Mouse (Mus musculus): ENCODE data around the gene Gpr183. TPM values are rescaled to one million over a fixed set of nuclear protein-coding genes. Genes with fewer than 3 reads are reported as not detected.

The Gpr183 gene
- polyA plus RNA-seq, 1 experiment: 10.3 TPM

- H3K27me3 ChIP-seq (ENCODE audit: control insufficient read depth, insufficient read depth, low read length): no peaks in the 10 kb centered on the region
- no peak overlapping the region for H3K4me3 ChIP-seq (ENCODE audit: control insufficient read depth, insufficient read depth, low read length)
- H3K36me3 ChIP-seq (ENCODE audit: control insufficient read depth, insufficient read depth, low read length): 0 out of 2 replicates have a peak, but pooled peaks cover 3% of the 10 kb centered on the region
- peaks cover 54% of the 10 kb centered on the region for H3K4me1 ChIP-seq (replicated peaks; ENCODE audit: control insufficient read depth, insufficient read depth, low read length)
- TF ChIP-seq CTCF (IDR thresholded peaks at IDR 0.05; ENCODE audit: borderline replicate concordance, control insufficient read depth, extremely low read depth, insufficient read depth, low read length, poor library complexity) (no peak), POLR2A (IDR thresholded peaks at IDR 0.05; ENCODE audit: control insufficient read depth, extremely low read depth, insufficient read depth, low read length, poor library complexity) (no peak)
- DNase-seq: no peak
- WGBS: 96% methylated on average over 8 of the region's 8 CpGs
- no peak overlapping the region for H3K27ac ChIP-seq (ENCODE audit: control insufficient read depth, insufficient read depth, low read length)
These were observed 31.8 kb upstream of the Gpr183 start for GRCm38 (mm10) chr14:121996786-121997185.

DNA sequence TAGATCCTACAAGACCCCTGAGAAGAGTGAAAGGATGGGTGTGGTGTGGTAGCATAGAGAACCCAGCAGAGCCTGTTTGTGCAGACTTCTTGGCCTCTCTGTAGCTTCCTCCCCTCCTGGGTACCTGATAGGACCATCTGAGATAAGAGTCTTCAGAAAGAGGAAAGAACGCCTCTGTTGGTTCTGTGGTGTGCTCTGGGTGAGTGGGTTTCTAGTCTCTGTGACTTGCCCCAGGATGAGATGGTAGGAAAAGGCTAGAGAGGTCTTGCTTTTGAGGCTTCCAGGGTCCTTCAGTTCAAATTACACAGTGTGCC is 30.5 kb upstream of the Gpr183 start:
- WGBS: 35% methylated on average over 1 of the region's 1 CpGs
- Histone ChIP-seq H3K4me1 (replicated peaks; ENCODE audit: control insufficient read depth, insufficient read depth, low read length) (peaks cover 50% of the 10 kb centered on the region), H3K27me3 (ENCODE audit: control insufficient read depth, insufficient read depth, low read length) (no peaks in the 10 kb centered on the region), H3K27ac (ENCODE audit: control insufficient read depth, insufficient read depth, low read length) (no peak overlapping the region; the same call in 1 of the 2 replicates), H3K4me3 (ENCODE audit: control insufficient read depth, insufficient read depth, low read length) (no peak overlapping the region), H3K36me3 (ENCODE audit: control insufficient read depth, insufficient read depth, low read length) (0 out of 2 replicates have a peak, but pooled peaks cover 3% of the 10 kb centered on the region)
- no peak for TF ChIP-seq POLR2A (IDR thresholded peaks at IDR 0.05; ENCODE audit: control insufficient read depth, extremely low read depth, insufficient read depth, low read length, poor library complexity)
- no peak for TF ChIP-seq CTCF (IDR thresholded peaks at IDR 0.05; ENCODE audit: borderline replicate concordance, control insufficient read depth, extremely low read depth, insufficient read depth, low read length, poor library complexity)
- DNase-seq: no peak

- DNase-seq: no peak
- H3K27ac ChIP-seq (ENCODE audit: control insufficient read depth, insufficient read depth, low read length): no peak overlapping the region; the same call in 1 of the 2 replicates
- peaks cover 47% of the 10 kb centered on the region for H3K4me1 ChIP-seq (replicated peaks; ENCODE audit: control insufficient read depth, insufficient read depth, low read length)
- H3K36me3 ChIP-seq (ENCODE audit: control insufficient read depth, insufficient read depth, low read length): 0 out of 2 replicates have a peak, but pooled peaks cover 3% of the 10 kb centered on the region
- TF ChIP-seq POLR2A (IDR thresholded peaks at IDR 0.05; ENCODE audit: control insufficient read depth, extremely low read depth, insufficient read depth, low read length, poor library complexity): no peak
- TF ChIP-seq CTCF (IDR thresholded peaks at IDR 0.05; ENCODE audit: borderline replicate concordance, control insufficient read depth, extremely low read depth, insufficient read depth, low read length, poor library complexity): no peak
- 89% methylated on average over 7 of the region's 7 CpGs for WGBS
- H3K4me3 ChIP-seq (ENCODE audit: control insufficient read depth, insufficient read depth, low read length): no peak overlapping the region
- H3K27me3 ChIP-seq (ENCODE audit: control insufficient read depth, insufficient read depth, low read length): no peaks in the 10 kb centered on the region
These were observed 30.0 kb upstream of the Gpr183 start for GRCm38 (mm10) chr14:121994846-121995556.

GRCm38 (mm10) chr14:121994171-121994700 is 29.2 kb upstream of the Gpr183 start:
- 79% methylated on average over 17 of the region's 17 CpGs for WGBS

GRCm38 (mm10) chr14:121993616-121994015 is 28.6 kb upstream of the Gpr183 start:
- 0 out of 2 replicates have a peak, but pooled peaks cover 3% of the 10 kb centered on the region for H3K36me3 ChIP-seq (ENCODE audit: control insufficient read depth, insufficient read depth, low read length)
- WGBS: 58% methylated on average over 4 of the region's 4 CpGs
- no peak overlapping the region for H3K27ac ChIP-seq (ENCODE audit: control insufficient read depth, insufficient read depth, low read length)
- DNase-seq: no peak
- H3K4me3 ChIP-seq (ENCODE audit: control insufficient read depth, insufficient read depth, low read length): no peak overlapping the region
- no peak for TF ChIP-seq POLR2A (IDR thresholded peaks at IDR 0.05; ENCODE audit: control insufficient read depth, extremely low read depth, insufficient read depth, low read length, poor library complexity)
- TF ChIP-seq CTCF (IDR thresholded peaks at IDR 0.05; ENCODE audit: borderline replicate concordance, control insufficient read depth, extremely low read depth, insufficient read depth, low read length, poor library complexity): no peak
- H3K27me3 ChIP-seq (ENCODE audit: control insufficient read depth, insufficient read depth, low read length): no peaks in the 10 kb centered on the region
- peaks cover 47% of the 10 kb centered on the region for H3K4me1 ChIP-seq (replicated peaks; ENCODE audit: control insufficient read depth, insufficient read depth, low read length)

More at GRCm38 (mm10) chr14:121994171-121994700, 29.2 kb upstream of the Gpr183 start:
- Histone ChIP-seq H3K4me3 (ENCODE audit: control insufficient read depth, insufficient read depth, low read length) (no peak overlapping the region), H3K4me1 (replicated peaks; ENCODE audit: control insufficient read depth, insufficient read depth, low read length) (peaks cover 46% of the 10 kb centered on the region), H3K27ac (ENCODE audit: control insufficient read depth, insufficient read depth, low read length) (no peak overlapping the region), H3K36me3 (ENCODE audit: control insufficient read depth, insufficient read depth, low read length) (0 out of 2 replicates have a peak, but pooled peaks cover 3% of the 10 kb centered on the region), H3K27me3 (ENCODE audit: control insufficient read depth, insufficient read depth, low read length) (no peaks in the 10 kb centered on the region)
- no peak for TF ChIP-seq CTCF (IDR thresholded peaks at IDR 0.05; ENCODE audit: borderline replicate concordance, control insufficient read depth, extremely low read depth, insufficient read depth, low read length, poor library complexity)
- TF ChIP-seq POLR2A (IDR thresholded peaks at IDR 0.05; ENCODE audit: control insufficient read depth, extremely low read depth, insufficient read depth, low read length, poor library complexity): no peak
- DNase-seq: no peak

GRCm38 (mm10) chr14:121992395-121993280 is 27.6 kb upstream of the Gpr183 start:
- Histone ChIP-seq H3K27ac (ENCODE audit: control insufficient read depth, insufficient read depth, low read length) (peak overlapping the region; percentile 79), H3K4me3 (ENCODE audit: control insufficient read depth, insufficient read depth, low read length) (no peak overlapping the region), H3K4me1 (replicated peaks; ENCODE audit: control insufficient read depth, insufficient read depth, low read length) (peaks cover 44% of the 10 kb centered on the region), H3K27me3 (ENCODE audit: control insufficient read depth, insufficient read depth, low read length) (no peaks in the 10 kb centered on the region), H3K36me3 (ENCODE audit: control insufficient read depth, insufficient read depth, low read length) (0 out of 2 replicates have a peak, but pooled peaks cover 3% of the 10 kb centered on the region)
- peak; percentile 30 for DNase-seq
- TF ChIP-seq POLR2A (IDR thresholded peaks at IDR 0.05; ENCODE audit: control insufficient read depth, extremely low read depth, insufficient read depth, low read length, poor library complexity) (no peak), CTCF (IDR thresholded peaks at IDR 0.05; ENCODE audit: borderline replicate concordance, control insufficient read depth, extremely low read depth, insufficient read depth, low read length, poor library complexity) (no peak)
- 55% methylated on average over 13 of the region's 13 CpGs for WGBS

All from thymus, adult 2 months (tissue).